Mouse (Mus musculus) ES-E14 (cell line): ENCODE measurements at regions not wholly inside any gene's neighbourhood (a gene's known extent, or its start where the extent isn't known, plus 50 kb on each side); places are given as distances from the start of the nearest gene placed in this dataset.

Source experiments
- CHD2 ChIP-seq: IDR thresholded peaks from 2 replicates; pipeline ENCODE4 v1.6.1; 2014; ENCODE audit warnings: mild to moderate bottlenecking, low read depth, low read length, inconsistent platforms
- HCFC1 ChIP-seq: IDR thresholded peaks from 2 replicates; pipeline ENCODE4 v1.6.1; 2012; ENCODE audit warnings: low read length, inconsistent platforms, borderline replicate concordance; ENCODE audit not compliant: insufficient read depth
- MAFK ChIP-seq: IDR thresholded peaks from 2 replicates; pipeline ENCODE4 v1.6.1; 2014; ENCODE audit warnings: mild to moderate bottlenecking, low read depth, low read length, inconsistent platforms; ENCODE audit not compliant: insufficient read depth
- ZC3H11A ChIP-seq: IDR thresholded peaks from 2 replicates; pipeline ENCODE4 v1.6.1; 2012; ENCODE audit warnings: low read depth, mild to moderate bottlenecking, inconsistent platforms, low read length, borderline replicate concordance
- ZNF384 ChIP-seq: IDR thresholded peaks from 2 replicates; pipeline ENCODE4 v1.6.1; 2012; ENCODE audit warnings: low read depth, low read length, inconsistent platforms

- TF ChIP-seq ZNF384: no peak
- TF ChIP-seq MAFK: no peak
- no peak for TF ChIP-seq CHD2
- TF ChIP-seq HCFC1: no peak
- no peak for TF ChIP-seq ZC3H11A
These were observed 831.8 kb upstream of the Lrrc6 start for GRCm38 (mm10) chr15:67332521-67332920.
